Mouse (Mus musculus) heart, embryonic 14.5 days (tissue): Measurements from ENCODE around the gene Pccb. TPM values are rescaled to one million over a fixed set of nuclear protein-coding genes. Genes with fewer than 3 reads are reported as not detected.

Experiments
- ATAC-seq: fragments of 200-750 bp; cut with Nextera tagmentation; 2 replicates; pipeline ENCODE4 v1.8.0; 2017; ENCODE audit warnings: low read depth, moderate TSS enrichment; ENCODE audit not compliant: insufficient number of reproducible peaks, insufficient read depth, low FRiP score
- H3K27ac ChIP-seq, 2 experiments: fragments of 200-500 bp in 1 of 2; fragments of 300-500 bp in 1 of 2; sonication (generic) in 1 of 2; replicated peaks in 1 of 2; 2 replicates each; pipeline ENCODE4 v1.5.1; 2012 to 2014; ENCODE audit warnings: low read depth in 2 of 2, low read length in 2 of 2, control low read depth in 1 of 2, mild to moderate bottlenecking in 1 of 2, mixed read lengths in 1 of 2; ENCODE audit not compliant: control insufficient read depth in 1 of 2, insufficient read depth in 1 of 2
- H3K27me3 ChIP-seq: fragments of 300-500 bp; sonication (generic); 2 replicates; pipeline ENCODE4 v1.6.1; 2014; ENCODE audit warnings: mild to moderate bottlenecking, low read length, control low read depth; ENCODE audit not compliant: control insufficient read depth, insufficient read depth
- H3K36me3 ChIP-seq: fragments of 300-500 bp; sonication (generic); 2 replicates; pipeline ENCODE4 v1.6.1; 2014; ENCODE audit warnings: mild to moderate bottlenecking, control low read depth, low read length, mixed read lengths; ENCODE audit not compliant: control insufficient read depth, insufficient read depth
- H3K4me1 ChIP-seq, 2 experiments: fragments of 200-500 bp in 1 of 2; fragments of 300-500 bp in 1 of 2; sonication (generic) in 1 of 2; 2 replicates each; pipeline ENCODE4 v1.6.1; 2012 to 2014; ENCODE audit warnings: low read length in 2 of 2, control low read depth in 1 of 2, mixed read lengths in 1 of 2; ENCODE audit not compliant: control insufficient read depth in 2 of 2, insufficient read depth in 2 of 2
- H3K4me2 ChIP-seq: fragments of 300-500 bp; sonication (generic); 2 replicates; pipeline ENCODE4 v1.6.1; 2014; ENCODE audit warnings: mild to moderate bottlenecking, low read length
- H3K4me3 ChIP-seq, 2 experiments: fragments of 200-500 bp in 1 of 2; fragments of 300-500 bp in 1 of 2; sonication (generic) in 1 of 2; 2 replicates each; pipeline ENCODE4 v1.5.1; 2012 to 2014; ENCODE audit warnings: low read length in 2 of 2, mild to moderate bottlenecking in 2 of 2, control low read depth in 1 of 2, low read depth in 1 of 2, moderate library complexity in 1 of 2; ENCODE audit not compliant: control insufficient read depth in 1 of 2, insufficient read depth in 1 of 2
- H3K9ac ChIP-seq: fragments of 300-500 bp; sonication (generic); 2 replicates; pipeline ENCODE4 v1.6.1; 2014; ENCODE audit warnings: mild to moderate bottlenecking, low read length
- H3K9me3 ChIP-seq: fragments of 300-500 bp; sonication (generic); 2 replicates; pipeline ENCODE4 v1.6.1; 2016; ENCODE audit warnings: low read length, control low read depth; ENCODE audit not compliant: control insufficient read depth
- WGBS: fragments of 180-500 bp; shearing (Covaris S2); extraction: QIAGEN DNeasy Blood & Tissue Kit; methylation state at CpG from one replicate; pipeline ENCODE4 v1.1.7; 2014; 5-methylcytosine and 5-hydroxymethylcytosine counted together
- polyA plus RNA-seq: library from polyadenylated mRNA; unstranded; fragments of >200 nt; fragmentation: Nextera tagmentation; extraction: Ambion mirVana; gene quantifications from 2 replicates; pipeline ENCODE4 v1.2.1, GENCODE M21; 2014

Gene Pccb
- polyA plus RNA-seq, 1 experiment from 2014 or later, result 30.4 TPM

DNA sequence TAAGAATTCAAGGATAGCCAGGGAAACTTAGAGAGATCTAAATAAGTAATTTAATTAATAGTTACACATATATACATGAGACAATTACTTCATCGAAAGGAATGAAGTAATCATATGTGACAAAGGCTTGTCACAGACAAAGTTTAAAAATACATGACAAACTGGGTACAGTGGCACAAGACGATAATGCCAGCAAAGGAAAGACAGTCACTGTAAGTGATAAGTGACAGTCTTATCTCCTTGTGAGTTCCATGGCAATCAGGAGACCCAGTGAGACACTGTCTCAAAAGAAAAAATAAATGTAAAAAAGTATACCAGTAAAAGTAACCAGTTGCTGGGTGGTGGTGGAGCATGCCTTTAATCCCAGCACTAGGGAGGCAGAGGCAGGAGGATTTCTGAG, 37.6 kb downstream of the Pccb start:
- Histone ChIP-seq H3K27ac (no peak overlapping the region), H3K27me3 (no peaks in the 10 kb centered on the region), H3K4me1 (no peaks in the 10 kb centered on the region), H3K9ac (no peak overlapping the region), H3K4me2 (no peak overlapping the region), H3K9me3 (0 out of 2 replicates have a peak, but pooled peaks cover 2% of the 10 kb centered on the region), H3K4me3 (no peak overlapping the region), H3K36me3 (peaks cover 37% of the 10 kb centered on the region)
- WGBS, result 59% methylated on average over 2 of the region's 2 CpGs
- ATAC-seq, result no peak

DNA sequence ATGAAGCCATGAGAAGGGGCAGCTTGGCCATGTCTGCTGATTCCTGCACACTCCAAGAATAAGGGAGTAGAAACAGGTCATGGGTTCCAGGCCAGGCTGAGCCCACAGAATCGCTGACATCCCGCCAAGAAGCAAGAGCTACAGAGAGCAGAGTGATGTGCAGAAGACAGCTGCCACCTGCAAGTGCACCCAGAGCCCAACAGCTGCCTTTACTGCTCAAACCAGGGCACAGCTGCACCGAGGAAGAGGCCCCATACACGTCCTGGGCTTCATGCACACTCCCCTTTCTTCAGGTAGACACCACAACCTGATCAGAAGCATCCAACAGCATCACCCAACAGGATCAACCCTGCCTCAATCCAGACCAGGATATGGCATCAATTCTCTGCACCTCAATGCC, 40.8 kb downstream of the Pccb start:
- peaks cover 35% of the 10 kb centered on the region for H3K36me3 ChIP-seq
- H3K4me3 ChIP-seq, result no peak overlapping the region
- no peak overlapping the region for H3K9ac ChIP-seq
- WGBS, result 80% methylated on average over 4 of the region's 4 CpGs
- H3K4me1 ChIP-seq, result no peaks in the 10 kb centered on the region
- no peak overlapping the region for H3K4me2 ChIP-seq
- ATAC-seq, result no peak
- no peak overlapping the region for H3K27ac ChIP-seq
- H3K9me3 ChIP-seq, result 0 out of 2 replicates have a peak, but pooled peaks cover 2% of the 10 kb centered on the region
- H3K27me3 ChIP-seq, result no peaks in the 10 kb centered on the region

DNA sequence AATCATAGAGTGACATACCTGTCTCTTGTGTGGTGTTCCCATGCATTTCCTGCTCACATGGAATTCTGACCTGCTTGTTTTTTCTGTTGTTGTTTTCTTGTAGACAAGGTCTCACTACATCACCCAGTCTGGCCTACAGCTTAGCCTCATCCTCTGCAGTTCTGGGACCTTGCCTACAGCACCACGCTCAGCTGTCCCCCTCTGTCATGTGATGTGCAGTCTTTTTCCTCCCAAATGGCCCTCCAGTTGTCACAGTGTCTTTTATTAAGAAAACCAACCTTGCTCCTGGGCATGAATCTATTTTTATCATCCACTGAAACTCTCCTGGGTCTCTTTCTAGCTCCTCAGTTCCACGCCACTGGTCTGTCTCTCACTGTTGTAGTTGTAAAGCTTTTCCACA, 42.5 kb downstream of the Pccb start:
- H3K27ac ChIP-seq, result no peak overlapping the region
- H3K4me3 ChIP-seq, result no peak overlapping the region
- H3K9me3 ChIP-seq, result 0 out of 2 replicates have a peak, but pooled peaks cover 3% of the 10 kb centered on the region
- no peaks in the 10 kb centered on the region for H3K4me1 ChIP-seq
- H3K4me2 ChIP-seq, result no peak overlapping the region
- no peaks in the 10 kb centered on the region for H3K27me3 ChIP-seq
- H3K9ac ChIP-seq, result no peak overlapping the region
- ATAC-seq, result no peak
- 87% methylated on average over 2 of the region's 2 CpGs for WGBS
- peaks cover 30% of the 10 kb centered on the region for H3K36me3 ChIP-seq

DNA sequence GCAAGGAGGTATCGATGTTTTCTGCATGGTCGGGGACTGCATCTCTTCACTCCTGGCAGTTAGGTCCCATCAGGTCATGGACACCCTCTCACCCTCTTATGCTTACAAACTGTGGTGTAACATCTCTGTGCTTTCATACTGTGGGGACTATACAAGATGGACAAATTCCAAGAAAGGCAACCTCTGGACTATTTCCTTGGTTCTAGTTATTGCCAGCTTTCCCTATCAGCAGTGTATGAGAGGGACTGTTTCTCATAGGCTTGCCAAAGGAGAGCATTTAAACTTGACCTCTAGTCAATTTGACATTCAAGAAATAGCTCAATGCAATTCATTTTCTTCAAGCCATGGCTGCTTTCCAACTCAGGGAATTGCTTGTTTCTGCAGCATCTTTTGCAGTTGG, 43.4 kb downstream of the Pccb start:
- no peaks in the 10 kb centered on the region for H3K27me3 ChIP-seq
- no peak overlapping the region for H3K4me3 ChIP-seq
- H3K4me1 ChIP-seq, result no peaks in the 10 kb centered on the region
- ATAC-seq, result no peak
- no peak overlapping the region for H3K27ac ChIP-seq
- 91% methylated on average over 2 of the region's 2 CpGs for WGBS
- H3K9ac ChIP-seq, result no peak overlapping the region
- H3K4me2 ChIP-seq, result no peak overlapping the region
- H3K36me3 ChIP-seq, result peaks cover 30% of the 10 kb centered on the region
- 0 out of 2 replicates have a peak, but pooled peaks cover 3% of the 10 kb centered on the region for H3K9me3 ChIP-seq

- no peaks in the 10 kb centered on the region for H3K4me1 ChIP-seq
- no peaks in the 10 kb centered on the region for H3K27me3 ChIP-seq
- H3K4me3 ChIP-seq, result no peak overlapping the region
- peaks cover 25% of the 10 kb centered on the region for H3K36me3 ChIP-seq
- H3K9me3 ChIP-seq, result 0 out of 2 replicates have a peak, but pooled peaks cover 3% of the 10 kb centered on the region
- ATAC-seq, result no peak
- WGBS, result 86% methylated on average over 5 of the region's 5 CpGs
- H3K27ac ChIP-seq, result no peak overlapping the region
- no peak overlapping the region for H3K4me2 ChIP-seq
- no peak overlapping the region for H3K9ac ChIP-seq
Observed at GRCm38 (mm10) chr9:100990609-100991008, 44.1 kb downstream of the Pccb start.

- H3K27me3 ChIP-seq, result no peaks in the 10 kb centered on the region
- no peaks in the 10 kb centered on the region for H3K4me1 ChIP-seq
- no peak overlapping the region for H3K27ac ChIP-seq
- 0 out of 2 replicates have a peak, but pooled peaks cover 3% of the 10 kb centered on the region for H3K9me3 ChIP-seq
- WGBS, result 91% methylated on average over 3 of the region's 3 CpGs
- H3K4me3 ChIP-seq, result no peak overlapping the region
- peaks cover 35% of the 10 kb centered on the region; the same call in 1 of the 2 replicates for H3K36me3 ChIP-seq
- no peak for ATAC-seq
- no peak overlapping the region for H3K9ac ChIP-seq
- no peak overlapping the region for H3K4me2 ChIP-seq
Observed at GRCm38 (mm10) chr9:100987850-100988249, 46.8 kb downstream of the Pccb start.

GRCm38 (mm10) chr9:100987006-100987405, 47.7 kb downstream of the Pccb start:
- H3K9me3 ChIP-seq, result 0 out of 2 replicates have a peak, but pooled peaks cover 3% of the 10 kb centered on the region
- ATAC-seq, result no peak
- no peaks in the 10 kb centered on the region; a peak in 1 of 4 replicates for H3K4me1 ChIP-seq
- H3K27me3 ChIP-seq, result no peaks in the 10 kb centered on the region
- H3K4me3 ChIP-seq, result no peak overlapping the region
- H3K4me2 ChIP-seq, result no peak overlapping the region
- H3K36me3 ChIP-seq, result peaks cover 37% of the 10 kb centered on the region; the same call in 1 of the 2 replicates
- no peak overlapping the region for H3K9ac ChIP-seq
- 87% methylated on average over 5 of the region's 5 CpGs for WGBS
- H3K27ac ChIP-seq, result no peak overlapping the region
